Mouse (Mus musculus): Measurements from ENCODE around the gene Klhl20. TPM values are rescaled to one million over a fixed set of nuclear protein-coding genes. Genes with fewer than 3 reads are reported as not detected.
"Not testable (repeated sequence)": the region's sequence is repeated elsewhere in the genome, so short reads cannot be mapped to it uniquely, and the experiment has no call there.

Gene Klhl20
- 5.0 and 5.9 TPM in 2 replicates for polyA plus RNA-seq (2012; rRNA removed)

DNA sequence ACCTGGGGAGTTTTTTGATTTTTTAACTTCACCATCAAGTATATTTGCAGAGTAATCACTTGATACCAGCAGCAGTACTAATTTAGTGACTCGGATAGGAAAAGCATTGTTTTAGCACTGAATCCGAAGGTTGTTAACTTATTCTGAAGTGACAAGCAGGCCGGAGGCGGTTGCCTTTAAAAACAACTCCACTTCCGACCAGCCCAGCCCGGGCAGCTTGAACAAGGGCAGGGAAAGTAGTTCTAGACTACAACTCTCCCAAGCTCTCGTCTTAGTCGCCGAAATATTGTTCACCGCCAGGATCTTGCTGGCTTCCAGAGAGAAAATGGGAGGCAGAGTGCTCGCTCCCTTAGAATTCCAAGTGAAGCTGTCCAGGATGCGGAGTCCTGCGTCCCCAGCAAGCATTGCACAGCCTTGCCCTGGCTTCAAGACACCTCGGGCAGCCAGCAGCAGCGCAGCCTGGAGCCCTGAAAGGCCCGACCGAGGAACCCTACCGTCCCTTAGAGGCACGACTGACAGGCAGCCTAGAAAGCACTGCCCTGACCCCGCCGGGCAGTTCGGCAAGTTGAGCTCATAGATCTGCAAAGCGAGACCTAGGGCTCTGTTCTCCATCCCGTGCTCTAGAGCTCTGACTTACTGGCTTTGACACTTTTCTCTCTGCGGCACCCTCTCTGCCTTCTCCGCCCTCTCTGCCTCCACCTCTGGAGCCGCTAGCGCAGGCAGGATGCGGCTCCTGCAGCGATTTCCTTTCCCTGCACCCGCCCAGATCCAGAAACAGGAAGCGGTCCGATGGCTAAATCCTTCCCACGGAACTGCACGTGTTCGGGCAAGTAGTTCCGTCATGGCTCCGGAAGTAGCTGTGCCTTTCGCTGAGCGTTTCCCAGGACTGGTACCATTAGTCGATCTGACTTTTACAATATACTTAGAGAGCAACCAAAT lies at the start of gene Klhl20:
Klhl20 (minus strand) TSS at position 786 of the 939 bp plus-strand sequence.
- under 1% methylated on average over 41 of the region's 41 CpGs for WGBS

DNA sequence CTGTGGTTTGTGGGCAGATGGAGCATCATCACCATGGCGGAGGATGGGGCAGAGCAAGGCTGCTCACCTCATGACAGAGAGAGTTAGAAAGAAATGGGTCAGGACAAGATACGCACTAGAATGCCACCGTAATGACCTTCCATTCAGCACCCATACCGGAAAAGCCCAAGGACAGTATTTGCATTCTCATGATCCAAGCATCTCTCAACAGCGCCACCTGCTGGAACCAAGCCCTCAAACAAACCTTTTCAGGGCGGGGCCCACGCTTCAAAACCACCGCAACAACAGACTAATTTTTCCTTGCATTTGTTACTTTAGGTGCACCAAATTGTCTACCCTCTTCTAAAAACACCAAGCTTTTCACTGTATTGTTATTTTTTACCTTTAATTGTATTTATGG lies 49.4 kb upstream of the Klhl20 start:
- 49% methylated on average over 8 of the region's 8 CpGs for WGBS
- DNase-seq (ENCODE audit: low read depth, low spot score), result peak; percentile 29

More for the DNA sequence above, at the start of gene Klhl20:
- peak; percentile 93 for DNase-seq (ENCODE audit: low read depth, low spot score)

DNA sequence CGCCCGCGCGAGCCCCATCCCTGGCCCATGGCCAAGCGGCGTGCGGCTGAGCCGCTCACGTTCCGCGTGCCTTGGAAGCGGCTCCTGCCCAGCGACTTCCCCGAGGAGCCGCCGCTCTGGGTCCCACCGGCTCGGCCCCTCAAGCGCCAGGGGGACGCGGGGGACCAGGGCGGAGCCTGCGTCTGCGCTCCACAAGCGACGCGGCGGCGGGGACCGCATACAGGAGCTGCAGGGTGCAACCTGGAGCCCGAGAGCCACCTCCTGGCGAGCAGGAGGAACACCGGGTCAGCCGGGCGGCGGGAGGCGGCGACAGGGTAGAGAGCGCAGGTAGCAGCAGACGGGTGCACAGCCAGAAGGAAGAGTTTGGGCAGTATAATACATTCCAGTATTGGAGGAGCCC lies 39.3 kb upstream of the Klhl20 start:
- WGBS, result 3% methylated on average over 40 of the region's 40 CpGs
- DNase-seq (ENCODE audit: low read depth, low spot score), result peak; percentile 8

DNA sequence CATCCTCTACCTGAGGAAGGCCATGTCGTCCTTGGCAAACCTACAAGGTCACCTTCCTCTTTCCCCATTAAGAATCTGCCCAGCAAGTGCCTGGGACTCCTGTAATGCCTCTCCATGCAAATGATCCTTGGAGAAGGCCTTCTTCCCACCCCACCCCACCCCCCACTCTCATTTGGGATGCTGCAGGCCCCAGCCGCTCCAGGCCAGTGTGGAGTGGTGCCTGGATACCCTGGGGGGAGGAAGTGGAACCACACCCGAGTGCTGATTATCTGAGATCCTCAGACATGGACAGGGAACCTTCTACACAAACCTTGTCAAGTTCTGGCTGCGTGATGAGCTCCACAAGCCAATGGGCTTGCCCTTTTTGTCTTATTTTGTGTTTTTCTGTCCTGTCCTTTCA lies 29.0 kb upstream of the Klhl20 start:
- 61% methylated on average over 4 of the region's 4 CpGs for WGBS
- no peak for DNase-seq (ENCODE audit: low read depth, low spot score)

DNA sequence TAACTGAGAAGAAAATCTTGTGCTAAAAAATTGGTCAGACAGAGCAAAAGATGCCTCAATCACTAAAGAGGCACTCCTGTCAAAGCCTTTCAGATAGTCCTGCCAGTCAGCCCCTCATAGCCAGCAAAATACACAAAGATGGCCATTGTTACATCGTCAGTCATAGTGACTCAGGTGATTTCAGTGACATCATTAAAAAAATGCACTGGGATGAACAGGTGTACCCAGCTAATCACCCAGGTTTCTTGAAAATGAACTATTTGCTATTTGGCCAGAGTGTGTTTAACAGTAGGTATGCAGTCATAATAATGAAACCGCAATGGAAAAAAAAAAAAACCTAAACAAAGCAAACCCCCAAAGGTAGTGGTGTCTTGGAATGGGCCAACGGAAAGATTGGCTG lies 27.9 kb upstream of the Klhl20 start, which contains the start of gene Tex50:
Tex50 (minus strand) TSS at position 101 of the 400 bp plus-strand sequence.
- DNase-seq (ENCODE audit: low read depth, low spot score), result no peak
- 68% methylated on average over 3 of the region's 3 CpGs for WGBS

DNA sequence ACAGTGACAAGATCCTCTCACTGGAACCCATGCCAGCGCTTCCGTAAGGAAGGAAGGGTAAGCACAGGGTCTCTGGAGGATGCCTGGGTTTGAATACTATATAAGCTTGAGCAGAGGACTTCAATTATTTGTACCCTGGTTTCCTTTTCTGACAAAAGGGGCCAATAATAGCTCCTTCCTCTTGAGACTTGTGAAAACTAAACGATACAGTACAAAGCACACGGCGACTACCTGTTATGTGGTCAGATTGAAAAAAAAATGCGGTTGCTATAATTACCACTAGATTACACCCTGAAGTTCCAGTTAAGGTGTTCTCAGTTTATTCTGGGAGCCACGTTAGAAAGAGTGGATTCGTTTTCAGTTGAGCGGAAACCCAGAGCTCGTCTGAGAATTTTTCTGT lies 25.2 kb upstream of the Klhl20 start:
- DNase-seq (ENCODE audit: low read depth, low spot score), result no peak
- 73% methylated on average over 10 of the region's 10 CpGs for WGBS

DNA sequence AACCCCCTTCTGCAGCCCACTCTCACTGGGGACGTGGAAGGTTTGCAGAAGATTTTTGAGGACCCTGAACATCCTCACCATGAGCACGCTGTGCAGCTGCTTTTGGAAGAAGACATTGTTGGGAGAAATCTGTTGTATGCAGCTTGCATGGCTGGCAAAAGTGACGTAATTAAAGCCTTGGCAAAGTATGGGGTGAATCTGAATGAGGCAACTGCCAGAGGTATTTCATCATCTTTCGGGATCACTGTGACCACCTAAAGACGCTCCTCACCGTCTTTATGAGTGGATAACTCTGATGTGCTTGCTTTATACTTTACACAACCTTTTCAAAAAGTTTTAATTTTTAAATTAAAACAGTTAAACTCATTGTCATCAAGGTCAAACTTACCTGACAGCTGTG lies 19.8 kb upstream of the Klhl20 start:
- DNase-seq (ENCODE audit: low read depth, low spot score), result no peak
- 66% methylated on average over 6 of the region's 6 CpGs for WGBS

DNA sequence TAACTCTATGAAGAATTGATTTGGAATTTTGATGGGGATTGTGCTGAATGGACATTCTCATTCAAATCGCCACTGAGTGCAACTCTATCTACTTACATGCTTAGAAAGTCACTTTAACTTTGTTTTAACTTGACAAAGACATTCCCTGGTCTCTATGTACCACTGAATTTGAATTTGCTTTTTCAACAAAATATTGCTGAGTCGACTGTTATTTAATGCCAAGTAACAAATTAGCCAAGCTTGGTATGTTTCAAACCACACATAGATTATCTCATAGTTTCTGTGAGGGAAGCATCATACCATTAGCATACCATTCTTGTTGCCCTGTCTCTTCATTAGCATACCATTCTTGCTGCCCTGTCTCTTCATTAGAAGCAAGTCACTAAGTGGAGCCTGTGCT lies 16.6 kb upstream of the Klhl20 start:
- 76% methylated on average over 2 of the region's 2 CpGs for WGBS
- DNase-seq (ENCODE audit: low read depth, low spot score), result no peak

DNA sequence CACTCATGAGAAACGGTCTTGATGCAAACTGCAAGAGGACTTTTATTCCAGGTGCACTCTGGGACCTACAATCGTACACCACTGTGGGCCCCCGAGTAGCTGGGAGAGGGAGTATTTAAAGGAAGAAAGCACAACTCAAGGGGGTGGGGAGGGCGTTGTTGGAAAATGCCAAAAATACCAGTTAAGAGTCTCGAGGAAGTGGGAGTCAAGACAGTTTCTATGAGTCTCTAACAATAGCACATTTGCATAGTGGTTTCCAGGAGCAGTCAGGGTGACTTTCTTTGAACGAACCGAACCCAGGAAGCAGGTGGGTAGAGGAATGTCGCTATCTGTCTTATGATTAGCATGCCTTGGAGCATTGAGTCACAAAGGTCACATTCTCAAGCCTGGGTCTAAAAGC lies 14.3 kb upstream of the Klhl20 start:
- WGBS, result 77% methylated on average over 8 of the region's 8 CpGs

DNA sequence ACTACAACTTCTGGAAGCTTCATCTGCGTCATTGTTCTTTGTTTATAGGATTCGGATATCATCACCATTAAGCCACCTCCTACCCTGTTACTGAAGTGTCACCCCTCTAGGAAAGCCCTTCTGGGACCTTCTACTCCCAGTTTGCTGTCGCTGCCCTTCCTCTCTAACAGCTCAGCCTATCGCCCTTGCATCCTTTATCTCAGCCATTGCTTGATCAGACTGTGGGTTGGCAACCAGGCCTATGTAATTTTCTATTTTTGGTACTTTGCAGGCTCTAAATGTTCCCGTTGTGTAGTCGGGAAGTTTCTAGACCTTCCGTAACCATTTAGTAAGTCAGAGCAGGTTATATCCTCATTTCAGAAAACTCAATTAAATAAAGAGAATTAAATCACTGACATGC lies 11.9 kb upstream of the Klhl20 start:
- DNase-seq (ENCODE audit: low read depth, low spot score), result no peak
- 89% methylated on average over 7 of the region's 7 CpGs for WGBS

More for the DNA sequence above, 14.3 kb upstream of the Klhl20 start:
- not testable (repeated sequence) for DNase-seq (ENCODE audit: low read depth, low spot score)

DNA sequence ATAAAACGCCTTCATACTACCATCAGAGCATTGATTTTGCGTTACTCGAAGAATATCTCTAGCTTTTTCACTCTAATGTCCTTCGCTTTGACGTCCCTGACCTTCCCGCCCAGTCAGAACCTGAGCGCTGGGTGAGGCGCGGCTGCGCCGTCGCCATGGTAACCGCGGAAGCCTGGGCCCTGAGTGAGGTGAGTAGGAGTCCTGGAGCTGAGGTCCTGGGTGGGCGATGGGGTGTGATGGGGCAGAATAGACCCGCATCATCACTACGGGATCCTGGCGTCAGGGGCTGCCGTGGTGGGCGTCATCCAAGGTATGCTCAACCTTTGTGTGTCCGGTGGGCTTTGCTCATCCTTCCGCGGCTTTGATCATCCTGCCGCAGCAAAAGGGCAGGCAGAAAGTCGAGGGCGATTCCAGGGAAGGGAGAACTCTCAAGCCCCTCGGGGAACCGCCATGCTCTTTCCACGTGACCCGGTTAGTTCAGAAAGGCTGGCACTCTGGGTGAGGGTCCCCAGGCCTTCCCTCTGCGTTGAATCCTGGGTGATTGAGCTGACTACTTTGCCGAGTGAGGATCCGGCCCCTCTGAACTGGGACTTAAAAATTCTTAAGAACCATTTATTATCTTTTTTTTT lies 11.3 kb upstream of the Klhl20 start, which contains the start of gene Ankrd45:
Ankrd45 (plus strand) TSS at position 161 of the 629 bp plus-strand sequence.
- WGBS, result 11% methylated on average over 33 of the region's 33 CpGs
- no peak for DNase-seq (ENCODE audit: low read depth, low spot score)

DNA sequence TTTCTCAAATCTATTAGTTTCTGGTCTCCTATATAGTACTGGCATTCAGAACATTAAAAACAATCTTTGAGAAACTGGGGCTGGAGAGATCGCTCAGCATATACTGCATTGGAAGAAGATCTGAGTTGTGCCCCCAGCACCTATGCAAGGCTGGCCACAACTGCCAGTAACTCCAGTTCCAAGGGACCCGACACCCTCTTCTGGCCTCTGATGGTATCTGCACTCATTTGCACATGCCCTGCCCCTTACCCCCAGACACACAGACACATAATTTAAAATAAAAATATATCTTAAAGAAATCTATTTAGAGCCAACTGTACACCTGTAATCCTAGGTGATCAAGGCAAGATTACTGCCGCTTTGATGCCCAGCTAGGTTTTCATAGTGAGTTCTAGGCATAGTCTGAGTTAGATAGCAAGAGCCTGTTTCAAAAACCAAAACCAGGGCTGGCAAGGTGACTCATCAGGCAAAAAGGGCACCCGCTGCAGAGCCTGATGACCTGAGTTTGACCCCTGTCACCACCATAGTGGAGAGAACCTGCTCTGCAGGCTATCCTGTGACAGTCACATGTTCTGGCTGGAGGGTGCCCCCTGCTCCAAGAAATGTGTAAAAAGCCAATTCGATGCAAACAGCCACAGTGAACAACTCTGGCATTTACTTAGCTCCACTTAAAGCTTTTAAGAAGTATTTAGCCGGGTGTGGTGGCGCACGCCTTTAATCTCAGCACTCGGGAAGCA lies 8.9 kb upstream of the Klhl20 start:
- WGBS, result 74% methylated on average over 9 of the region's 9 CpGs
- DNase-seq (ENCODE audit: low read depth, low spot score), result no peak

DNA sequence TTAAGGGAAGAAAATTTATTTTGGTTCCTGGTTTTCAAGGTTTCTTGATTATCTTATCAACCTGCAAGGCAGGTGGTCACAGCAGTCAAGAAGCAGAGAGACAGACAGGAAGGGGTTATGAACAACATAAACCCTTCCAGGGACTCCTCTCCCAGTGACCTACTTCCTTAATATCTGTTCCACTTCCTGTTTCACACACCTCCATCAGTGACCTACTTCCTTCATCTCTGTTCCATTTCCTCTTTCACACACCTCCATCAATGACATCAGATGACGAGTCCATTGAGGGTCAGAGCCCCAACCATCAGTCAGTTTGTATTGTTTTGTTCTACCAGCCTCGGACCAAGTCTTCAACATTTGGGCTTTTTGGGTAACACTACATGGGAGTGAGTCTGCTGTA lies 8.2 kb upstream of the Klhl20 start:
- DNase-seq (ENCODE audit: low read depth, low spot score), result no peak
- WGBS, result 79% methylated on average over 2 of the region's 2 CpGs

DNA sequence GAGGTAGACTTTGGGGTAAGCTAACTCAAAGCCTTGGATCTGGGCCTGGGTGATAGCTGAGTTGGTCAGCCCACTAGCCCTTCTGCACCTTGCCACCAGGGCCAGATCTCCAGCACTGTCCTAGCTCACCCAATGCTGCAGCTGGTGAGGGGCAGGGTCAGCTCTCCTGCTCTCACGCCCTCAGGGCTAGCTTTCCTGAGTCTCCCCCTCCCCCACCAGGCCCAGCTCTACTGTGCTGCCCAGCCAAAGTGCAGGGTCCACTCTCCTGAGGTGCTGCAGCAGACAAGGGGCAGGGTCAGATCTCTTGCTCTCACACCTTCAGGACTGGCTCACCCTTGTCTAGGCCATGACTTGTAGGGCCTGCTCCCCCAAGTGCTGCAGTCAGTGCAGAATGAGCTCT lies 4.8 kb downstream of the Klhl20 start:
- WGBS, result 71% methylated on average over 1 of the region's 1 CpGs
- DNase-seq (ENCODE audit: low read depth, low spot score), result no peak

DNA sequence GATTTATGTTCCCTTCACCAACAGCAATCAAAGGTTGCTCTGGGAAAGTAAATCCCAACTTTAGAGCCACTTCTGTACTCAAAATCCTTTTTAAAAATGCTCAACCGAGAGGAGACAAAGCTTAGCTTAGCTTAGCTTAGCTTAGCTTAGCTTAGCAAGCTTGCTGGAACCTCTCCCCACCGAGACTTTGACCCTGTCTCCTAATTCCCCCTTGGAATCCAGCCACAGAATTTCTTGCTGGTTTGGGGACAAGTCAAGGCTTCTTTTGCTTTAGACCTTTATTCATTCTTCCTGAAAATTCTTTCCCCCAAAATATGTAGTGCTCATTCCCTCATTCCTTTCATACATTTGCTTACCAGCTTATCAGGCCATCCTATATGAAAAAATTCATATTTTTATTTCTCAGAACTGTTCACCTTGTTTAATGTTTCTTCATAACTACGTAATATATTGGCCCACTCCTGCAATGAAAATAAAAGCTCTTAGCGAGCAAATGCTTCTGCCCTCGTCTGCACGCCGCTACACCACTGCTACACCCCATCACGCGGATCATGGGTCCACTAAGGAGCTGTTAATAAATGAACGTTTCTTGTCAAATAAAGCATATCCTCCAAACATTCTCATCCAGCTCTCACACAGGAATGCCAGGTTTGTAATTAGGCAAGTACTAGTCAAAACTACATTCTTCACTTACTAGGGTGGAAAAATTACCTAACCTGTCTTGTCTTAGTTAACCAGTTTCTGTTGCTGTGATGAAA lies 8.5 kb downstream of the Klhl20 start:
- WGBS, result 48% methylated on average over 10 of the region's 10 CpGs
- DNase-seq (ENCODE audit: low read depth, low spot score), result peak; percentile 11

DNA sequence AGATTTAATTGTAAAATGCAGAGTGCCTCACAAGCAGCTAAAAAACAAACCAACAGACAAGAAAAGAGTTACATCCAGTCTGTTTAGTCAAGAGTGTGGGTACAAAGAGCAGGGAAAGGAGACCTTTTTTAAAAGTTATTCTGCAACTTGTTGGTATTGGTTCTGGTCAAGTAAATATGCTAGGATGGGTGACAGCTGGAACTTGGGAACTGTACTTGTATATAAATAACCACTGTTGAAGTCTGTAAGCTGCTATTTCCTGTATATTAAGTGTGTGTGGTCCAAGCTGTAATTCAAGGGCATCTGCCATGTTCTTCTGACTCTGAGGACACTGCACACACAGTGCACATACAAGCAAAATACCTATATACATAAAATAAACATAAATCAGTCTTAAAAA lies 16.7 kb downstream of the Klhl20 start:
- no peak for DNase-seq (ENCODE audit: low read depth, low spot score)

DNA sequence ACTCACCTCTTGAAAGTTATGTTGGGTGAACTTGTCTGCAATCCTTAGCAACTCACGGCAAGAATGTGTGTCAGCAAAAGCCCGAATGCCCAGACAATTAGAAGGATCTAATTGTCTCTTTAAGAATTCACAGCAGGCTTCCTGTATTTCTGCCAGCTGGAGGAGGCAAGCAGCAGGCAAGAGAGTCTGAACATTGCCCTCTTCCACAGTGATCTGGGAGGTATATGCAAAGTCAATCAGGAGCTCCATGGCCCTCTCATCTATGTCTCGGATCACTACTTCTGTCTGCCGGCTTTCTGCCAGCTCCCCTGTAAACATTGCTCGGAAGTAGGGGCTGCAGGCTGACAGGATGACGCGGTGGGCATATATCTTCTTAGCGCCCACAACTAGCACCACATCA lies 22.1 kb downstream of the Klhl20 start:
- WGBS, result 89% methylated on average over 8 of the region's 8 CpGs
- no peak for DNase-seq (ENCODE audit: low read depth, low spot score)

DNA sequence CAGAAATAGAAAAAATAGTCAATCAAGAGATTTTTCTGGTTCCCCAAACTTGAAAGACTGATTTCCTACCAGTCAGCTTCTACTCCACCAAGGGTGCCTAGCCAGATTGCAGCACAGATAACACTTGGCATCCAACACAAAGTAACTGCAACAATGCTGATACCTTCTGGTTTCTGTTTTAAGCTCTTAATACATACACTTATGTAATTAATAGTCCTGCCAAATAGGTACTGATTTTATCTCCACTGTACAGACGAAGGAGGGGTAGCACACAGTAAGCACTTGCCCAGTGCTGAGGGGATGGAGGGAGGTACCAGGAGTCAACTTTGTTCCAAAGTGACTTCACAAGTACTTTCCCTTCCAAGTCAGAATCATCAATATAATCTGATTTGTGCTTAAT lies 27.5 kb downstream of the Klhl20 start:
- WGBS, result 91% methylated on average over 1 of the region's 1 CpGs
- DNase-seq (ENCODE audit: low read depth, low spot score), result no peak

DNA sequence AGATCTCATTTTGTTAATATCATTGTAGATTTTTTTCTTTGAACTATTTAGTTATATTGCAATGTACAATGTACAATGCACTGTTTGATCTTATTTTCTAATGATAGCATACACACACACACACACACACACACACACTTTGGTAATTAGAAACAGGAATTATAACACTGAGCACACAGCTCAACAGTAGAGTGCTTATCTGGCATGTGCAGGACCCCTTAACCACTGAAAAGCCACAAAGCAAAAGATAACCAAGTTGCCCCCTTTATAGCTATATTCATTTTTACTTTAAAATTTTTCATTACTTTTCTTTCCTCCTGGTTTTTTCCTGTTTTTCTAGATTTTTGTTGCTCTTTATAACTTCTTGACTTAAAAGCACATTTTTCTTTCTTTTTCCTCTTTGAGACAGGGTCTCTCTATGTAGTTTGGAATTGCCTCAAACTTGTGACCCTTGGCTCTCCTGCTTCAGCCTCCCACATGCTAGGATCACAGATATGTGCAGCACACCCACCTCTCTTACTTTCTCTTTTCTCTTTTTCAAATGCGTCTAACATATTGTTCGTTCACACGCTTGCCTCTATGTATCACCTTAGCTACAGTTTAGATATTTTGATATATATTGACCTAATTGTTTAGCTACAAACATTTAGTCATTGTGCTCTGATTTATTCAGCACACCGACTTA lies 31.4 kb downstream of the Klhl20 start:
- 94% methylated on average over 4 of the region's 4 CpGs for WGBS
- DNase-seq (ENCODE audit: low read depth, low spot score), result no peak

Measured in large intestine, adult 2 months (tissue).